Mouse (Mus musculus) embryonic fibroblast, embryonic 13.5 days (primary cell): ENCODE data around the gene 1700019D03Rik.
"Not testable (repeated sequence)": the region's sequence is repeated elsewhere in the genome, so short reads cannot be mapped to it uniquely, and the experiment has no call there.

Source experiments
- CTCF ChIP-seq: IDR thresholded peaks from 2 replicates; pipeline ENCODE4 v1.5.1; 2011; ENCODE audit warnings: mild to moderate bottlenecking, control low read depth, low read length, moderate library complexity, borderline replicate concordance; ENCODE audit not compliant: insufficient read depth
- POLR2A ChIP-seq: IDR thresholded peaks from 2 replicates; pipeline ENCODE4 v1.6.1; 2011; ENCODE audit warnings: low read depth, mild to moderate bottlenecking, control low read depth, low read length, moderate library complexity

DNA sequence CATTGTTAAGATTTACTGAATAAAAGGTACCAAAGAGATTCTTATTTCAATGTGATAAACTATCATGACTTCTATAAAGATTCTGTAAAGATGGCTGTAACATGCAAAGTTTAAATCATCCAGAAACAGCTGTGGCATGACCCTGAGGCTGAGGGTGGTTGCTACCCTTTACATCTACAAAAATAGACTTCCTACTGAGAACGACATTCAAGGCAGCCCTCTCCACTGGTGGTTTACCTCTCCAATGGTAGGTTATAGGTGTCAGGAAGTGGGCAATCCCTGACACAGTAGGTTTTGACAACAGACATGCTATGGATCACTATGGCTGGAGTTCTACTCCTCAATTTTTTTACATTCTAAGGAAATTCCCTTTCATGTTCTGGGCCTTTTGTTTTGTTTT, 95.5 kb downstream of the 1700019D03Rik start:
- not testable (repeated sequence) for TF ChIP-seq CTCF, POLR2A
